27 mouse cellular contexts compared by ENCODE assay signal in genomic region chr6:37703946-37704345, GRCm38 (mm10).
DNase-seq lines count a peak whose midpoint lies in the region; ATAC-seq and TF ChIP-seq lines count a peak whose summit lies in the region.
"Had no signal": no experiment of that assay in that cellular context is flagged by ENCODE, and none has a peak within 500 bp of the region (broad histone marks: within the 10 kb centered on the region; RNA-seq: fewer than 3 reads in every experiment).

No protein-coding gene starts in this region.

- in situ Hi-C loops in CH12.LX (cut with MboI; ENCODE audit: low pct_ligation_motif_present, low pct_unique_long_range_greater_than_20kb, low sequenced_read_pairs): no loop called here

- H3K4me1 ChIP-seq in hindbrain, postnatal 0 days (ENCODE audit: insufficient read depth, low read length): no peaks in the 10 kb centered on the region
- H3K4me1 ChIP-seq in hindbrain, embryonic 16.5 days (ENCODE audit: control insufficient read depth, insufficient read depth, low read depth, low read length): no peaks in the 10 kb centered on the region
- H3K4me1 ChIP-seq in CH12.LX (ENCODE audit: control insufficient read depth in 1 of 2, insufficient read depth in 2 of 2): peaks cover 4 to 24% of the 10 kb centered on the region in 2 experiments; a peak in 3 of 4 replicates
- H3K4me1 ChIP-seq: embryonic facial prominence, embryonic 12.5 days; embryonic facial prominence, embryonic 15.5 days; forebrain, embryonic 12.5 days; heart, embryonic 10.5 days; hindbrain, embryonic 12.5 days; hindbrain, embryonic 15.5 days had no signal

- peak; percentile 3 for DNase-seq in hindbrain, postnatal 0 days (ENCODE audit: low spot score)
- DNase-seq in 3T3-L1 (ENCODE audit: low read depth, low spot score) (peak; percentile 78), CH12.LX (ENCODE audit: extremely low read depth) (peak; percentile 38)
- peak; percentile 8 for DNase-seq in brain, embryonic 14.5 days (ENCODE audit: low read depth)
- no peak for DNase-seq in lung, postnatal 36 days
- no peak for DNase-seq in natural killer cell, adult 2 months (ENCODE audit: low spot score in 2 of 2)
- DNase-seq: adrenal gland, adult 2 months; adrenal gland, postnatal 14 days; cerebellum, adult 18-20 months; cerebellum, adult 9-10 months; cerebellum, postnatal 25 days; gastrocnemius, postnatal 10 days; gastrocnemius, postnatal 36 days; heart, adult 2 months; kidney, adult 18-20 months had no signal

- H3K27me3 ChIP-seq in hindbrain, postnatal 0 days (ENCODE audit: insufficient read depth, low read length): no peaks in the 10 kb centered on the region
- no peaks in the 10 kb centered on the region for H3K27me3 ChIP-seq in hindbrain, embryonic 16.5 days (replicated peaks; ENCODE audit: control insufficient read depth, insufficient read depth, low read length)
- no peaks in the 10 kb centered on the region for H3K27me3 ChIP-seq in CH12.LX (replicated peaks)
- H3K27me3 ChIP-seq: embryonic facial prominence, embryonic 12.5 days; embryonic facial prominence, embryonic 15.5 days; forebrain, embryonic 12.5 days; hindbrain, embryonic 12.5 days; hindbrain, embryonic 15.5 days had no signal

- H3K36me3 ChIP-seq in hindbrain, postnatal 0 days (ENCODE audit: insufficient read depth, low read length): no peaks in the 10 kb centered on the region
- no peaks in the 10 kb centered on the region for H3K36me3 ChIP-seq in hindbrain, embryonic 16.5 days (ENCODE audit: control insufficient read depth, insufficient read depth, low read length)
- H3K36me3 ChIP-seq in CH12.LX (replicated peaks in 1 of 2; ENCODE audit: control insufficient read depth in 1 of 2, insufficient read depth in 1 of 2, low read length in 1 of 2): no peaks in the 10 kb centered on the region
- H3K36me3 ChIP-seq: embryonic facial prominence, embryonic 12.5 days; embryonic facial prominence, embryonic 15.5 days; forebrain, embryonic 12.5 days; G1E; heart, embryonic 10.5 days; hindbrain, embryonic 12.5 days; hindbrain, embryonic 15.5 days had no signal

- no peak overlapping the region for H3K27ac ChIP-seq in hindbrain, postnatal 0 days
- no peak overlapping the region for H3K27ac ChIP-seq in hindbrain, embryonic 16.5 days (ENCODE audit: low read depth, low read length)
- H3K27ac ChIP-seq in CH12.LX (ENCODE audit: insufficient read depth, low read depth): no peak overlapping the region
- H3K27ac ChIP-seq: embryonic facial prominence, embryonic 12.5 days; embryonic facial prominence, embryonic 15.5 days; forebrain, embryonic 12.5 days; heart, adult 2 months; heart, embryonic 10.5 days; hindbrain, embryonic 12.5 days; hindbrain, embryonic 15.5 days had no signal

- TF ChIP-seq POLR2A in CH12.LX (IDR thresholded peaks at IDR 0.05; ENCODE audit: low read depth, low read length): no peak
- TF ChIP-seq POLR2A in brain, embryonic 14.5 days (IDR thresholded peaks at IDR 0.05; ENCODE audit: borderline replicate concordance, extremely low read depth, insufficient read depth, insufficient read length, poor library complexity, severe bottlenecking): no peak

- WGBS in hindbrain, postnatal 0 days: 83% methylated on average over 2 of the region's 2 CpGs
- WGBS in hindbrain, embryonic 16.5 days: 81% methylated on average over 2 of the region's 2 CpGs

- H3K9me3 ChIP-seq in hindbrain, postnatal 0 days (ENCODE audit: low read length): 0 out of 2 replicates have a peak, but pooled peaks cover 3% of the 10 kb centered on the region
- H3K9me3 ChIP-seq in hindbrain, embryonic 16.5 days (ENCODE audit: control insufficient read depth, low read length): peaks cover 2% of the 10 kb centered on the region; the same call in 1 of the 2 replicates
- H3K9me3 ChIP-seq in CH12.LX (replicated peaks; ENCODE audit: low read length): peaks cover 7% of the 10 kb centered on the region
- H3K9me3 ChIP-seq: embryonic facial prominence, embryonic 15.5 days; G1E; hindbrain, embryonic 12.5 days; hindbrain, embryonic 15.5 days had no signal

- no peak overlapping the region for H3K4me3 ChIP-seq in hindbrain, postnatal 0 days (ENCODE audit: low read length)
- no peak overlapping the region for H3K4me3 ChIP-seq in hindbrain, embryonic 16.5 days (ENCODE audit: low read length)
- no peak overlapping the region for H3K4me3 ChIP-seq in CH12.LX (replicated peaks in 1 of 3; ENCODE audit: low read depth in 2 of 3, low read length in 2 of 3, poor library complexity in 1 of 3)
- H3K4me3 ChIP-seq: embryonic facial prominence, embryonic 12.5 days; embryonic facial prominence, embryonic 15.5 days; erythroblast, embryonic 14.5 days; forebrain, embryonic 12.5 days; heart, adult 2 months; heart, embryonic 10.5 days; hindbrain, embryonic 12.5 days; hindbrain, embryonic 15.5 days had no signal

- H3K79me2 ChIP-seq in CH12.LX (replicated peaks; ENCODE audit: control insufficient read depth, extremely low read depth, insufficient read depth, poor library complexity, severe bottlenecking): no peaks in the 10 kb centered on the region

- TF ChIP-seq RAD21 in CH12.LX (IDR thresholded peaks at IDR 0.05; ENCODE audit: low read depth, low read length): no peak

- no peak for TF ChIP-seq CTCF in hindbrain, postnatal 0 days (IDR thresholded peaks at IDR 0.05; ENCODE audit: low read depth)
- no peak for TF ChIP-seq CTCF in CH12.LX (conservative IDR thresholded peaks at IDR 0.05 in 1 of 2, IDR thresholded peaks at IDR 0.05 in 1 of 2; ENCODE audit: low read depth in 2 of 2, low read length in 2 of 2)
- no peak for TF ChIP-seq CTCF in brain, embryonic 14.5 days (IDR thresholded peaks at IDR 0.05; ENCODE audit: borderline replicate concordance, extremely low read depth, insufficient read depth, insufficient read length)

- no peak overlapping the region for H3K4me2 ChIP-seq in hindbrain, postnatal 0 days (ENCODE audit: low read depth, low read length)
- H3K4me2 ChIP-seq in hindbrain, embryonic 16.5 days (ENCODE audit: low read length): no peak overlapping the region
- no peak overlapping the region for H3K4me2 ChIP-seq in CH12.LX (ENCODE audit: insufficient read depth, low read depth, poor library complexity, severe bottlenecking)
- H3K4me2 ChIP-seq: embryonic facial prominence, embryonic 12.5 days; embryonic facial prominence, embryonic 15.5 days; forebrain, embryonic 12.5 days; hindbrain, embryonic 12.5 days; hindbrain, embryonic 15.5 days had no signal

- dilution Hi-C loops in CH12.LX (cut with MboI; ENCODE audit: extremely low pct_ligation_motif_present, extremely low pct_unique_long_range_greater_than_20kb, low sequenced_read_pairs): no loop called here

- TF ChIP-seq EP300 in CH12.LX (IDR thresholded peaks at IDR 0.05; ENCODE audit: low read length): no peak

- no peak overlapping the region for H3K9ac ChIP-seq in hindbrain, postnatal 0 days (replicated peaks; ENCODE audit: low read length)
- no peak overlapping the region for H3K9ac ChIP-seq in hindbrain, embryonic 16.5 days (ENCODE audit: low read depth, low read length)
- no peak overlapping the region for H3K9ac ChIP-seq in CH12.LX (ENCODE audit: insufficient read depth, low read depth)
- H3K9ac ChIP-seq: embryonic facial prominence, embryonic 12.5 days; embryonic facial prominence, embryonic 15.5 days; forebrain, embryonic 12.5 days; hindbrain, embryonic 12.5 days; hindbrain, embryonic 15.5 days had no signal

- no peak for ATAC-seq in hindbrain, postnatal 0 days
- ATAC-seq in hindbrain, embryonic 16.5 days: no peak
- ATAC-seq: forebrain, embryonic 16.5 days; inflammation-experienced regulatory T-cells, adult 6 months; intestine, embryonic 16.5 days had no signal

TF ChIP-seq in CH12.LX, 34 proteins besides CTCF, POLR2A, EP300 and RAD21:
- TF ChIP-seq NELFE (IDR thresholded peaks at IDR 0.05; ENCODE audit: low read depth, low read length) (no peak), TBP (conservative IDR thresholded peaks at IDR 0.05; ENCODE audit: low read depth, low read length) (no peak), JUND (conservative IDR thresholded peaks at IDR 0.05; ENCODE audit: low read depth, low read length) (no peak), MXI1 (IDR thresholded peaks at IDR 0.05; ENCODE audit: low read depth, low read length) (no peak), MYC (IDR thresholded peaks at IDR 0.05; ENCODE audit: low read depth, low read length) (0 out of 2 replicates have a peak, but pooled peaks have one; percentile 18), MAFK (IDR thresholded peaks at IDR 0.05; ENCODE audit: insufficient replicate concordance, low read length) (no peak), MAZ (IDR thresholded peaks at IDR 0.05; ENCODE audit: low read depth, low read length) (no peak), ETS1 (conservative IDR thresholded peaks at IDR 0.05; ENCODE audit: low read depth, low read length) (peak; percentile 22; the same call in 1 of the 2 replicates), HCFC1 (IDR thresholded peaks at IDR 0.05; ENCODE audit: low read depth, low read length) (no peak), USF2 (conservative IDR thresholded peaks at IDR 0.05; ENCODE audit: low read depth, low read length) (no peak), KAT2A (IDR thresholded peaks at IDR 0.05; ENCODE audit: insufficient replicate concordance, low read length) (no peak), ZKSCAN1 (IDR thresholded peaks at IDR 0.05; ENCODE audit: borderline replicate concordance, low read depth, low read length) (no peak), CHD1 (IDR thresholded peaks at IDR 0.05; ENCODE audit: low read depth, low read length) (no peak), E2F4 (IDR thresholded peaks at IDR 0.05; ENCODE audit: insufficient replicate concordance, low read depth, low read length) (no peak), BHLHE40 (IDR thresholded peaks at IDR 0.05; ENCODE audit: low read depth, low read length) (0 out of 2 replicates have a peak, but pooled peaks have one; percentile 22), GABPA (IDR thresholded peaks at IDR 0.05; ENCODE audit: insufficient replicate concordance, low read depth, low read length) (no peak), RCOR1 (conservative IDR thresholded peaks at IDR 0.05; ENCODE audit: low read depth, low read length) (no peak), UBTF (IDR thresholded peaks at IDR 0.05; ENCODE audit: low read depth, low read length) (no peak), ZMIZ1 (IDR thresholded peaks at IDR 0.05; ENCODE audit: low read depth, low read length) (no peak), MEF2A (IDR thresholded peaks at IDR 0.05; ENCODE audit: borderline replicate concordance, low read depth, low read length) (no peak), MAX (IDR thresholded peaks at IDR 0.05; ENCODE audit: low read length) (peak; percentile 63)

Comparison
In these comparisons a context has a peak if more than half of its experiments do, and no peak if none do; other contexts are left out.
1. DNase-seq: peak in hindbrain, postnatal 0 days (single experiment), 3T3-L1 (single experiment), CH12.LX (single experiment) and brain, embryonic 14.5 days (single experiment); none in lung, postnatal 36 days (single experiment) and natural killer cell, adult 2 months (0 of 2).